Mouse (Mus musculus) cortical plate, adult 2 months (tissue): ENCODE measurements around the gene Kdelr1.

Experiments
- CTCF ChIP-seq: fragments of 200-500 bp; IDR thresholded peaks from 2 replicates; pipeline ENCODE4 v1.5.1; 2011; ENCODE audit warnings: mild to moderate bottlenecking, control low read depth, low read length; ENCODE audit not compliant: insufficient read depth; ENCODE audit errors: extremely low read depth
- POLR2A ChIP-seq: fragments of 200-500 bp; IDR thresholded peaks from 2 replicates; pipeline ENCODE4 v1.6.1; 2011; ENCODE audit warnings: mild to moderate bottlenecking, low read length, control low read depth; ENCODE audit not compliant: insufficient read depth; ENCODE audit errors: extremely low read depth

- TF ChIP-seq CTCF, result no peak
- no peak for TF ChIP-seq POLR2A
Measured at GRCm38 (mm10) chr7:45901562-45901961, 29.0 kb downstream of the Kdelr1 start.
